22 mouse cellular contexts compared by ENCODE assay signal in genomic region chr14:48869956-48870355, GRCm38 (mm10).
A peak's percentile ranks its signal among the peaks of the same experiment; 100 is the strongest.
DNase-seq lines count a peak whose midpoint lies in the region; ATAC-seq and TF ChIP-seq lines count a peak whose summit lies in the region.
"Had no signal": no experiment of that assay in that cellular context is flagged by ENCODE, and none has a peak within 500 bp of the region (broad histone marks: within the 10 kb centered on the region; RNA-seq: fewer than 3 reads in every experiment).

No protein-coding gene starts in this region.

- no peaks in the 10 kb centered on the region for H3K9me3 ChIP-seq in lung, embryonic 14.5 days (ENCODE audit: low read depth, low read length)
- no peaks in the 10 kb centered on the region for H3K9me3 ChIP-seq in stomach, embryonic 16.5 days (replicated peaks; ENCODE audit: control insufficient read depth, low read length)
- H3K9me3 ChIP-seq in stomach, postnatal 0 days (ENCODE audit: control insufficient read depth, low read length), result no peaks in the 10 kb centered on the region
- H3K9me3 ChIP-seq: embryonic facial prominence, embryonic 13.5 days; embryonic facial prominence, embryonic 15.5 days; forebrain, embryonic 10.5 days; forebrain, embryonic 12.5 days had no signal

- peak; percentile 29 for DNase-seq in lung, embryonic 14.5 days
- DNase-seq in lung, postnatal 10 days, result no peak
- no peak for DNase-seq in stomach, postnatal 0 days (ENCODE audit: low spot score)
- DNase-seq in testis, postnatal 14 days (ENCODE audit: low spot score), result peak; percentile 56
- no peak for DNase-seq in gastrocnemius, postnatal 36 days
- DNase-seq: adrenal gland, adult 2 months; adrenal gland, postnatal 10 days; adrenal gland, postnatal 25 days; cerebellum, adult 11 months; cerebellum, adult 18-20 months; cerebellum, adult 8-10 months; cerebellum, adult 9-11 months; cerebellum, postnatal 14 days; cerebellum, postnatal 36 days; embryo, embryonic 11 days had no signal

- no peak overlapping the region for H3K4me2 ChIP-seq in lung, embryonic 14.5 days
- no peak overlapping the region for H3K4me2 ChIP-seq in stomach, embryonic 16.5 days (ENCODE audit: low read depth, low read length)
- H3K4me2 ChIP-seq in stomach, postnatal 0 days (replicated peaks; ENCODE audit: low read depth), result no peak overlapping the region
- H3K4me2 ChIP-seq: embryonic facial prominence, embryonic 13.5 days; embryonic facial prominence, embryonic 15.5 days; forebrain, embryonic 12.5 days had no signal

- no peak for TF ChIP-seq EP300 in stomach, postnatal 0 days (optimal IDR thresholded peaks at IDR 0.05)

- H3K9ac ChIP-seq in lung, embryonic 14.5 days, result no peak overlapping the region
- H3K9ac ChIP-seq in stomach, embryonic 16.5 days (ENCODE audit: low read length), result no peak overlapping the region
- no peak overlapping the region for H3K9ac ChIP-seq in stomach, postnatal 0 days (ENCODE audit: low read length)
- H3K9ac ChIP-seq: embryonic facial prominence, embryonic 13.5 days; embryonic facial prominence, embryonic 15.5 days; forebrain, embryonic 12.5 days had no signal

- H3K27ac ChIP-seq in lung, embryonic 14.5 days (ENCODE audit: low read depth), result no peak overlapping the region
- H3K27ac ChIP-seq in stomach, embryonic 16.5 days (ENCODE audit: low read length), result no peak overlapping the region
- no peak overlapping the region for H3K27ac ChIP-seq in stomach, postnatal 0 days (replicated peaks)
- H3K27ac ChIP-seq: embryonic facial prominence, embryonic 13.5 days; embryonic facial prominence, embryonic 15.5 days; forebrain, embryonic 10.5 days; forebrain, embryonic 12.5 days had no signal

- H3K4me3 ChIP-seq in lung, embryonic 14.5 days (ENCODE audit: low read depth, low read length), result no peak overlapping the region
- no peak overlapping the region for H3K4me3 ChIP-seq in stomach, embryonic 16.5 days (replicated peaks; ENCODE audit: low read length)
- no peak overlapping the region for H3K4me3 ChIP-seq in stomach, postnatal 0 days (ENCODE audit: low read depth, low read length)
- H3K4me3 ChIP-seq: embryonic facial prominence, embryonic 13.5 days; embryonic facial prominence, embryonic 15.5 days; erythroblast, embryonic 14.5 days; forebrain, embryonic 10.5 days; forebrain, embryonic 12.5 days had no signal

- TF ChIP-seq CTCF in lung, embryonic 14.5 days (IDR thresholded peaks at IDR 0.05; ENCODE audit: low read depth), result no peak
- TF ChIP-seq CTCF in stomach, postnatal 0 days (IDR thresholded peaks at IDR 0.05; ENCODE audit: low read depth), result no peak

- intact Hi-C loops in gastrocnemius, postnatal 36 days (cut with DNase I), result no loop called here

- no peaks in the 10 kb centered on the region for H3K36me3 ChIP-seq in lung, embryonic 14.5 days (ENCODE audit: insufficient read depth)
- H3K36me3 ChIP-seq in stomach, embryonic 16.5 days (ENCODE audit: control insufficient read depth, insufficient read depth, low read length), result no peaks in the 10 kb centered on the region
- H3K36me3 ChIP-seq in stomach, postnatal 0 days (ENCODE audit: control insufficient read depth, insufficient read depth, low read length), result no peaks in the 10 kb centered on the region
- H3K36me3 ChIP-seq: embryonic facial prominence, embryonic 13.5 days; embryonic facial prominence, embryonic 15.5 days; forebrain, embryonic 10.5 days; forebrain, embryonic 12.5 days had no signal

- no peaks in the 10 kb centered on the region for H3K27me3 ChIP-seq in lung, embryonic 14.5 days (ENCODE audit: insufficient read depth, low read length)
- H3K27me3 ChIP-seq in stomach, embryonic 16.5 days (ENCODE audit: control insufficient read depth, insufficient read depth, low read length), result no peaks in the 10 kb centered on the region
- no peaks in the 10 kb centered on the region for H3K27me3 ChIP-seq in stomach, postnatal 0 days (ENCODE audit: control insufficient read depth, insufficient read depth, low read length)
- H3K27me3 ChIP-seq: embryonic facial prominence, embryonic 13.5 days; embryonic facial prominence, embryonic 15.5 days had no signal

- 40% methylated on average over 10 of the region's 10 CpGs for WGBS in lung, embryonic 14.5 days
- WGBS in stomach, embryonic 16.5 days, result 43% methylated on average over 10 of the region's 10 CpGs
- WGBS in stomach, postnatal 0 days, result 45% methylated on average over 10 of the region's 10 CpGs

- no peak for ATAC-seq in lung, embryonic 14.5 days (ENCODE audit: insufficient read depth)
- ATAC-seq in stomach, embryonic 16.5 days (ENCODE audit: insufficient read depth, low FRiP score), result peak; percentile 40; the same call in 1 of the 2 replicates
- ATAC-seq in stomach, postnatal 0 days (ENCODE audit: low FRiP score, low TSS enrichment), result no peak
- ATAC-seq: forebrain, embryonic 14.5 days had no signal

- H3K4me1 ChIP-seq in lung, embryonic 14.5 days (ENCODE audit: insufficient read depth), result no peaks in the 10 kb centered on the region
- no peaks in the 10 kb centered on the region for H3K4me1 ChIP-seq in stomach, embryonic 16.5 days (ENCODE audit: control insufficient read depth, insufficient read depth, low read length)
- H3K4me1 ChIP-seq in stomach, postnatal 0 days (replicated peaks; ENCODE audit: control insufficient read depth, insufficient read depth), result no peaks in the 10 kb centered on the region
- H3K4me1 ChIP-seq: embryonic facial prominence, embryonic 13.5 days; embryonic facial prominence, embryonic 15.5 days; forebrain, embryonic 12.5 days had no signal

Comparison
In these comparisons a context has a peak if more than half of its experiments do, and no peak if none do; other contexts are left out.
1. DNase-seq: peak in lung, embryonic 14.5 days (single experiment) and testis, postnatal 14 days (single experiment); none in lung, postnatal 10 days (single experiment), stomach, postnatal 0 days (single experiment) and gastrocnemius, postnatal 36 days (0 of 2).